Mouse (Mus musculus) midbrain, postnatal 0 days (tissue): ENCODE measurements at regions not wholly inside any gene's neighbourhood (a gene's known extent, or its start where the extent isn't known, plus 50 kb on each side); places are given as distances from the start of the nearest gene placed in this dataset.
A peak's percentile ranks its signal among the peaks of the same experiment; 100 is the strongest.

Experiments used
- ATAC-seq: fragments of 200-750 bp; cut with Nextera tagmentation; 2 replicates; pipeline ENCODE4 v1.8.0; 2017; ENCODE audit warnings: moderate number of reproducible peaks, mild to moderate bottlenecking, moderate TSS enrichment, moderate library complexity; ENCODE audit not compliant: low FRiP score
- DNase-seq: peaks from one replicate; pipeline ENCODE4 v3.0.0-alpha.2; 2015; ENCODE audit warnings: low spot score
- H3K27ac ChIP-seq: fragments of 300-500 bp; sonication (generic); 2 replicates; pipeline ENCODE4 v1.5.1; 2014; ENCODE audit warnings: low read depth, mild to moderate bottlenecking, low read length, mixed read lengths
- H3K27me3 ChIP-seq: fragments of 300-500 bp; sonication (generic); 2 replicates; pipeline ENCODE4 v1.6.1; 2014; ENCODE audit warnings: low read length, control low read depth, mixed read lengths; ENCODE audit not compliant: insufficient read depth
- H3K36me3 ChIP-seq: fragments of 300-500 bp; sonication (generic); 2 replicates; pipeline ENCODE4 v1.6.1; 2014; ENCODE audit warnings: low read length, control low read depth, mixed read lengths; ENCODE audit not compliant: insufficient read depth
- H3K4me1 ChIP-seq: fragments of 300-500 bp; sonication (generic); 2 replicates; pipeline ENCODE4 v1.6.1; 2014; ENCODE audit warnings: mild to moderate bottlenecking, control low read depth, antibody characterized with exemption, low read length, mixed read lengths; ENCODE audit not compliant: insufficient read depth
- H3K4me2 ChIP-seq: fragments of 300-500 bp; sonication (generic); 2 replicates; pipeline ENCODE4 v1.6.1; 2014; ENCODE audit warnings: low read depth, mild to moderate bottlenecking, low read length, mixed read lengths; ENCODE audit not compliant: poor library complexity, severe bottlenecking
- H3K4me3 ChIP-seq: fragments of 300-500 bp; sonication (generic); 2 replicates; pipeline ENCODE4 v1.5.1; 2014; ENCODE audit warnings: low read depth, mild to moderate bottlenecking, low read length, moderate library complexity
- H3K9ac ChIP-seq: fragments of 300-500 bp; sonication (generic); replicated peaks from 2 replicates; pipeline ENCODE4 v1.6.1; 2014; ENCODE audit warnings: mild to moderate bottlenecking, low read length, moderate library complexity, mixed read lengths; ENCODE audit not compliant: poor library complexity, severe bottlenecking
- H3K9me3 ChIP-seq: fragments of 300-500 bp; sonication (generic); 2 replicates; pipeline ENCODE4 v1.6.1; 2016; ENCODE audit warnings: low read length, control low read depth
- CTCF ChIP-seq: IDR thresholded peaks from 2 replicates; pipeline ENCODE4 v1.5.1; 2016; ENCODE audit warnings: antibody characterized with exemption, mild to moderate bottlenecking
- WGBS: fragments of 180-500 bp; shearing (Covaris S2); extraction: QIAGEN DNeasy Blood & Tissue Kit; methylation state at CpG from one replicate; pipeline ENCODE4 v1.1.7; 2014; 5-methylcytosine and 5-hydroxymethylcytosine counted together

GRCm38 (mm10) chr4:56230451-56230850, 509.4 kb upstream of the Gm26657 start:
- no peaks in the 10 kb centered on the region for H3K4me1 ChIP-seq
- H3K36me3 ChIP-seq = no peaks in the 10 kb centered on the region
- no peak overlapping the region for H3K27ac ChIP-seq
- ATAC-seq (no peak), DNase-seq (no peak)
- 86% methylated on average over 1 of the region's 1 CpGs for WGBS
- H3K27me3 ChIP-seq = no peaks in the 10 kb centered on the region
- H3K9me3 ChIP-seq = no peaks in the 10 kb centered on the region
- no peak for TF ChIP-seq CTCF
- H3K9ac ChIP-seq = no peak overlapping the region
- H3K4me3 ChIP-seq = no peak overlapping the region
- no peak overlapping the region for H3K4me2 ChIP-seq

DNA sequence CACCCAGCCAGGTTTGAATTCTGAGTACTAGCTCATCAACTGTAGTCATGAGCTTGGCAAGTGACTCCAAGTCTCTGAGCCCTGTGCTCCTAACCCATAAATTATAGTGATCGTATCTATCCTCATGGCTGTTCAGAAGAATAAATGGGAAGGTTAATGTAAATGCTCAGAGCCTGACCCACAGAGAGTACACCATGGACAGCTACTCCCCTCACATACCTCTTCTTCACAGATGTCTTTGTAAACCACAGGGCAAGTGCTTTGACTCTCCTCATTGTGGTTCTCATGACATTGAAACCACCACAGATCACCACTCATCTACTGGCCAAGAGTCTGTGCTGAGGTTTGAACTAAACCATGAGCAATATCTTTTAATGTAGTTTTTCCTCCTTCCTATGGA, 513.4 kb upstream of the Gm26657 start:
- Histone ChIP-seq H3K4me2 (no peak overlapping the region), H3K4me1 (no peaks in the 10 kb centered on the region), H3K27ac (no peak overlapping the region), H3K36me3 (no peaks in the 10 kb centered on the region), H3K9me3 (no peaks in the 10 kb centered on the region), H3K9ac (no peak overlapping the region), H3K27me3 (no peaks in the 10 kb centered on the region), H3K4me3 (no peak overlapping the region)
- DNase-seq (no peak), ATAC-seq (no peak)
- no peak for TF ChIP-seq CTCF
- 95% methylated on average over 1 of the region's 1 CpGs for WGBS

GRCm38 (mm10) chr4:56224542-56224941, 515.3 kb upstream of the Gm26657 start:
- Histone ChIP-seq H3K27ac (no peak overlapping the region), H3K4me2 (no peak overlapping the region), H3K36me3 (no peaks in the 10 kb centered on the region), H3K9ac (no peak overlapping the region), H3K4me1 (no peaks in the 10 kb centered on the region; the same call in 1 of the 2 replicates), H3K9me3 (no peaks in the 10 kb centered on the region), H3K27me3 (no peaks in the 10 kb centered on the region), H3K4me3 (no peak overlapping the region)
- TF ChIP-seq CTCF = no peak
- DNase-seq = no peak
- WGBS = 51% methylated on average over 3 of the region's 3 CpGs
- no peak for ATAC-seq

DNA sequence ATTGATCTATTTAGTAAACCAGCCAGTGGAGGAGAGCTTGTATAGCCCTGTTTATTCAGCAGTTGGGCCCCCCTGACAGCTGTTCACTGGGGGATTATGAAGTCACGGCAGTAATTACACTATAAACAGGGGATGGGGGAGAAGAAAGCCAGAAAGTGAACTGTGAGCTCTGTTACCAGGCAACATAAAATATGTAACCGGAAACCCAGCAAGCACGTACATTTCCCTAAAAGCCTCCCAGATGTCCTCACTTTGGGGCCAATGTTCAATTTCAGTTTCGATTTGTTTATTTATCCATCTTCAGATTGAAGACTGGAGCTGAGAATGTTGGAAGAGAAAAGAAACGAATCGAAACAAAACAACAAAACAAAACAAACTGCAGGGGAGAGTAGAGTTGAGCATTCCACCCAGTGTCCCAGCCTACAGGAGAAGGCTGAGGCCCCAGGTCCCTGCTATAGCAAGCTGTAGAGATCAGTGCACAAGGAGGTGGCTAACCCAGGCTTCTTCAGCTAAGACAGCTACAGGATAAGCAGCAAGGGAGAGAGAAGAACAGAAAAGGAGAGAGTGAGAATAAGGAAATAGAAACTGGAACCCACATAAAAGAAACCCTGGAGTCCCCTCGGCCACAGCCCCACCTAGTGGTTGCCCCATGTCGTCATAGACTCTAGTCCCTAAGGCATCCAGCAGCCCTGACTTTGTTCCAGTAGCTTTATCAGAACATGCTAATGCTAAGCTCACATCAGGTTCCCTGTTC, 517.7 kb upstream of the Gm26657 start:
- no peaks in the 10 kb centered on the region for H3K9me3 ChIP-seq
- ATAC-seq (no peak), DNase-seq (peak; percentile 32)
- no peaks in the 10 kb centered on the region; the same call in 1 of the 2 replicates for H3K4me1 ChIP-seq
- H3K27ac ChIP-seq = no peak overlapping the region
- H3K36me3 ChIP-seq = no peaks in the 10 kb centered on the region
- H3K4me3 ChIP-seq = no peak overlapping the region
- H3K4me2 ChIP-seq = no peak overlapping the region
- peak; percentile 55 for TF ChIP-seq CTCF
- no peak overlapping the region for H3K9ac ChIP-seq
- 38% methylated on average over 8 of the region's 8 CpGs for WGBS
- no peaks in the 10 kb centered on the region for H3K27me3 ChIP-seq

- H3K9ac ChIP-seq = no peak overlapping the region
- 64% methylated on average over 8 of the region's 8 CpGs for WGBS
- peak; percentile 19 for DNase-seq
- no peaks in the 10 kb centered on the region for H3K36me3 ChIP-seq
- no peaks in the 10 kb centered on the region for H3K9me3 ChIP-seq
- H3K4me1 ChIP-seq = no peaks in the 10 kb centered on the region; the same call in 1 of the 2 replicates
- no peaks in the 10 kb centered on the region for H3K27me3 ChIP-seq
- H3K4me3 ChIP-seq = no peak overlapping the region
- no peak overlapping the region for H3K4me2 ChIP-seq
- no peak overlapping the region for H3K27ac ChIP-seq
- ATAC-seq = no peak
- no peak for TF ChIP-seq CTCF
Observed at GRCm38 (mm10) chr4:56220531-56220930, 519.3 kb upstream of the Gm26657 start.

DNA sequence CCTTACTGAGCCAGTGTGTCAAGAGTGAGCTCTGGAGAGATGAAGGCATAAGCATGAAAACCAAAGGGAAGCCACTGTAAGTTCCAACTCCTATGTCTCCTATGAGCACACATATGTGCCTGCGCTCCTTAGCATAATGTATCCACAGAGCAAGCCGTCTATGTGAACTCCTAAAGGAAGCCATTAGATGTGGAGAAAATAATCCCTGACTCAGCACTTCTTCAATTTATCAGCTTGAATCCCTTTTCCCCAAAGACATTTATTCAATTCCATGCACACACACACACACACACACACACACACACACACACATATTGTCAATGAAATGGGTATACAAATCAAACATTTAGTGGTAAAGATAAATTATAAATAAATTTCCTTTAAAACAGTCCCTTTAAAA, 530.4 kb upstream of the Gm26657 start:
- no peaks in the 10 kb centered on the region for H3K4me1 ChIP-seq
- ATAC-seq (no peak), DNase-seq (no peak)
- H3K36me3 ChIP-seq = no peaks in the 10 kb centered on the region
- no peak overlapping the region for H3K4me2 ChIP-seq
- WGBS = 96% methylated on average over 2 of the region's 2 CpGs
- H3K9ac ChIP-seq = no peak overlapping the region
- H3K27ac ChIP-seq = no peak overlapping the region
- H3K4me3 ChIP-seq = no peak overlapping the region
- no peak for TF ChIP-seq CTCF
- H3K27me3 ChIP-seq = no peaks in the 10 kb centered on the region
- no peaks in the 10 kb centered on the region for H3K9me3 ChIP-seq
